Mouse (Mus musculus): ENCODE results near the gene Lcp1.
"Not testable (repeated sequence)": the region's sequence is repeated elsewhere in the genome, so short reads cannot be mapped to it uniquely, and the experiment has no call there.

The Lcp1 gene

DNA sequence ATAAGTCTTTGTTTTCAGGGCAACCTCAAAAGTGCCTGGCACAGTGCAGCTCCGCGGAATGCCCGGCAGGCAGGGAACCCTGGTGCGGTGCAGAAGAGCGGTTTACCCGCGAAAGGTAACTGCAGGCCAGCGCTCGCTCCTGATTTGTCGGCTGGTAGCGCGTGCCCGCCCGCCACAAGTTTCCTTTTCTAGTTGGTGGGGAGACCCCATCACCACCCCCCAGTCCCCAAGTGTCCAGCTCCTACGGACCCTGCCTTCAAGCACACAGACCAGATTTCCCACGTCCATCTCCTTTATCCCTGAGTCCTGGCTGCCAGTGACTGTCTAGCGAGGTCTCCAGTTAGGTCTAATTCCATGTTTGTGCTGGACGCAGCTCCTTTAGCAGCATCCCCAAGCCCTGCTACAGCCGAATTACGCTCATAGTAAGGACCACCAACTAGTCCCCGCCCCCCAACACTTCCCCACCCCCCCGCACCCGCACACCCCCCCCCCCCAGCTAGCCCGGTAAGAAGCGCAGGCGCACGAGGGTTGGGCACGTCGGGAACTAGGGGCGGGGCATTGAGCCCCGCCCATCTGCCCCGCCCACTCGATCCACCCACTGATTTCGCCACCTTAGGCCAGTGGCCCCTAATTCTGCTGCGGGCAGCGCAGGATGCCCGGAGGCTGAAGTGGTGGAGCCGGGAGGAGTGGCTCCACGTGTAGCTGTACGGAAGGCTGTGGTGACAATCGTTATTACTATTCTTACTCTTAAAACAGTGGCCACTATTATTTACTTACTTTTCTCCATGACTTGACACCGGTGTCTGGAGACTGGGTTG, at the start of gene Lcp1, which contains the start of gene Lrrc63:
Lcp1 (plus strand) TSS at position 601 of the 818 bp plus-strand sequence.
Lrrc63 (minus strand) TSS at position 381 of the 818 bp plus-strand sequence.
- peak; percentile 42 for DNase-seq (ENCODE audit: low read depth, low spot score)

GRCm38 (mm10) chr14:75102956-75103355, 27.9 kb upstream of the Lcp1 start:
- no peak for DNase-seq (ENCODE audit: low read depth, low spot score)

GRCm38 (mm10) chr14:75121658-75122057, 9.2 kb upstream of the Lcp1 start:
- DNase-seq (ENCODE audit: low read depth, low spot score): no peak

GRCm38 (mm10) chr14:75131324-75131935, 529 bp downstream of the Lcp1 start:
- no peak for DNase-seq (ENCODE audit: low read depth, low spot score)

- DNase-seq (ENCODE audit: low read depth, low spot score): no peak
These were observed 5.4 kb downstream of the Lcp1 start for GRCm38 (mm10) chr14:75136119-75136966.

DNA sequence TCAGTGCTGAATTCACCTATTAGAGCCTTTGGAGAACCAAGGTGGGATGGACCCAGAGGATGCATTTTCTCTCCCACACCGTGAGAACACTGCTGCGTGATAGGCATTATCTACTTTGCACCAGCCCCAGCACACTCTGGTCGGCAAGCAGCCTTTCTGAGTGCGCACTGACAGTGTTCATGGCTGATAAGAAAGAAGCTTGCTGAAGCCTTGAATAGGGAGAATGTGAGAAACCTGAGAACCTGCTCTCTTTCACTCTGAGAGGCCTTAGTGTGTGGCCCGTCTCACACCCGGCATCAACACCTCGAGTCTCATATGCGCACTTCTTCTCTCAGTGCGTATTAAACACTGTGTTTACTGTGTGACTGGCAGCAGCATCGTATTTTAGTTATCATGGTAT, 7.6 kb downstream of the Lcp1 start:
- no peak for DNase-seq (ENCODE audit: low read depth, low spot score)

- DNase-seq (ENCODE audit: low read depth, low spot score): no peak
These were observed 8.3 kb downstream of the Lcp1 start for GRCm38 (mm10) chr14:75139225-75139624.

DNA sequence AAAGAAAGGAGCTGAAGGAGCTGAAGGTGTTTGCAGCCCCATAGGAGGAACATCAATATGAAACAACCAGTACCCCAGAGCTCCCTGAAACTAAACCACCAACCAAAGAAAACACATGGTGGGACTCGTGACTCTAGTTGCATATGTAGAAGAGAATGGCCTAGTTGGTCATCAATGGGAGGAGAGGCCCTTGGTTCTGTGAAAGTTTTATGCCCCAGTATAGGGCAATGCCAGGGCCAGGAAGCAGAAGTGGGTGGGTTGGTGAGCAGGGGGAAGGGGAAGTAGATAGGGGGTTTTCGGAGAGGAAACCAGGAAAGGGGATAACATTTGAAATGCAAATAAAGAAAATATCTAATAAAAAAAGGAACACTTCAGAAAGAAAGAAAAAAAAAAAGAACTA, 16.8 kb downstream of the Lcp1 start:
- not testable (repeated sequence) for DNase-seq (ENCODE audit: low read depth, low spot score)

DNA sequence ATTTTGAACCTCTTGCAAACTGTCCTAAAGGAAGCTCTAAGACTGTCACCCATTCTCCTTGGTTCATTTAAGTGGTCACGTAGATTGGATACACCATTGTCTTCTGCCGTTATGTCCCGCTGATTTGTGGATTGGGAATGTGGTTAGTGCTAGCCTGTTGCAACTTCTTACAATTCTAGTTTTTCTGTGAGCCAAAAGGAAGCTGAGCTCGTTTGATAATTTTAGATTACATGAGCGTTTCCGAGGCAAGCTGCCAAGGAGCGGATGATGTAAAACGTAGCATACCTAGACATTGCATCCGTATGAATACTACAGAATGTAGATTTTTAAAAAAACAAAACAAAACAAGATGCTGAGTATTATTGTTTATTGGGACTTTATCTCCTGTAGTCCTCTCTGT, 17.3 kb downstream of the Lcp1 start:
- DNase-seq (ENCODE audit: low read depth, low spot score): no peak

DNA sequence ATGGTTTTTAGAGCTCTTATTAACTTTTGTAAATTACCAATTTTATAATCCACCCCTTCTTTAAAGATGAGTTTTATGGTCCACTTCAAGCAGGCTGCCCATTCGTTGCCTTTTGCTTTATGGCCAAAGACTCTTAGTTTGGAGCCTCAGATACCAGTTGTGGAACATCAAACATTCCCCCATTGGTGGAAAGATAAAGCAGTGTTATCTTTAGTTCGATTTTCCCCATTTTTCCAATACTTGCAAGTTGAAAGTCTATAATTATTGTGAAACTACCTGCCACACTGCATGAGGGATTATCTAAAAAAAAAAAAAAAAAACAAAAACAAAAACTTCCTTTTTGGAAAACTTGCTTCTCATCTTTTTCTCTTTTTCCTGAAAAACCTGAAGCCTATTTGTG, 19.8 kb downstream of the Lcp1 start:
- no peak for DNase-seq (ENCODE audit: low read depth, low spot score)

DNA sequence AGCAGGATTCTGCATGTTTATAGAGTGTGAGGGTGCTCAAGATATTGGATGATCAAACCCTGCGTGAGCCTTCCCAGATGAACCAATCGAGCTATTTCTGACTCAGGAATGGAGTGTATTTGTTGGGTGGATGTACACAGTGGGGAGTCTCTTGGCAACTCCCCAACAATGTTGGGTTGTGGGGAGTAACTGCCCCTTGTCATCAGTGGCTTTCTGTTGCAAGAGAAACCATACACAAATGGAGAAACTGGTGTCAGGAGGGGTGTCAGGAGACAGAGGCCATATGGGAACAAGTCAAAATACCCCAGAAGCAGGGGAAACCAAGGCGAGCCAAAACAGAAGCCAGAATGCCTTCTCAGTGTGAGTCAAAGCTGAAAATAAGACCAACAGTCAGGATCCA, 20.2 kb downstream of the Lcp1 start:
- DNase-seq (ENCODE audit: low read depth, low spot score): no peak

GRCm38 (mm10) chr14:75154481-75154880, 23.6 kb downstream of the Lcp1 start:
- DNase-seq (ENCODE audit: low read depth, low spot score): no peak

DNA sequence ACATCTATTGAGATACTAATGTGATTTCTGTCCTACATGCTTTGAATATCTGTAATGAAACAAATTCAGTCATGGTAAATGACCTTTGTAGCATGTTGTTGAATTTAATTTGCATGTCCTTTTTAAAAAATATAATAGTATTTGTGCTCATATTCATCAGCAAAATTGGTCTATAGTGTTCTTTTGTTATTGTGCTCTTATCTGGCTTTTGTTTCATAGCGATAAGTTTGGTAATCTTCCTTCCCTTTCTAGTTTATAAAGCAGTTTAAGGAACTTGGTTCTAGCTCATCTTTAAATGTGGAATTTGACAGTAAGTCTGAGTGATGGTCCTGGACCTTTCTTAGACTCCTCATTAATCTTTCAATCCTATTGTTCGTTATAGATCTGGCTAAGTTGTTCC, 28.5 kb downstream of the Lcp1 start:
- no peak for DNase-seq (ENCODE audit: low read depth, low spot score)

DNA sequence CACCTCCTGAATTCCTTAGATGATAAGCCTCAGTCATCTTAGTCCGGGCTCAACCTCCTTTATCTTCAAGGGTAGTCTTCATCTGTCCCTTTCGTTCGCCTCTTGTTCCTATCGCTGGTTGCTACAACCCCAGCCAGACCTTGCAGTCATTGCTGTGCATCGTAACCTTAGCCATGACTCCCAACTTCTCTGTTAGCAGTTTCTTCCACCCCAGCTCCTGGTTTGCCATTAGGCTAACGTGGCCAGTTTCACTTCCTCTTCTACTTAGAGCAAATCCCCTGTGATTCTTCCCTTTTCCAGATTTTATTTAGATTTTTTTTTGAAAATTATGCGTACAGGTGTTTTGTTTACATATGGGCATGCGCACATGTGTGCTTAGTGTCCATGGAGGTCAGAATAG, 33.0 kb downstream of the Lcp1 start:
- no peak for DNase-seq (ENCODE audit: low read depth, low spot score)

GRCm38 (mm10) chr14:75164345-75164744, 33.4 kb downstream of the Lcp1 start:
- no peak for DNase-seq (ENCODE audit: low read depth, low spot score)

DNA sequence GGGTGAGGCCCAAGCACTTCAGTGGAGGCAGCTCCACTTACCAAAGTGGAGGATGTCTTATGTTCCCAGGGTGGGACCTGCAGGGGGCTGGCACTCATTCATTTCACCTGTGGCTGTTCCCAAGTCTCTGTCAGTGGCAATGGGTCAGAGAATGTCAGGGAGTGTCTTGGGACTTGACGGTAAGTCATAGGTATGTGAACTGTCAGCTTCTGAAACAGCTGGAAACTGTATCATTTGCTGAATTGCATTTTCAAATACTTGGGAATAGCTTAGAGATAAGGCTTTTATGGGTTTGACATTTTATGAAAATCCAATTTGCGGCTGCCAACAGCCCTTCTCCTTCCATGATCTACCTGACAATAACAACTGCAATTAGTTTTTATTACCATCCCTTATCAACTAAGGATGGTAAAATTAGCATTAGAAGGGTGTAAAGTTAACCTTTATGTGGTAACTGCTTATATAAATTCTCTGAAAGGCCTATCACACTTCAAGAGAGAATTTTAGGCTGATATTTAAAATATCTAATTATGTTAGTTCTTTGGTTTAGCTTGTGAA, 34.8 kb downstream of the Lcp1 start:
- no peak for DNase-seq (ENCODE audit: low read depth, low spot score)

GRCm38 (mm10) chr14:75168501-75168900, 37.6 kb downstream of the Lcp1 start:
- no peak for DNase-seq (ENCODE audit: low read depth, low spot score)

DNA sequence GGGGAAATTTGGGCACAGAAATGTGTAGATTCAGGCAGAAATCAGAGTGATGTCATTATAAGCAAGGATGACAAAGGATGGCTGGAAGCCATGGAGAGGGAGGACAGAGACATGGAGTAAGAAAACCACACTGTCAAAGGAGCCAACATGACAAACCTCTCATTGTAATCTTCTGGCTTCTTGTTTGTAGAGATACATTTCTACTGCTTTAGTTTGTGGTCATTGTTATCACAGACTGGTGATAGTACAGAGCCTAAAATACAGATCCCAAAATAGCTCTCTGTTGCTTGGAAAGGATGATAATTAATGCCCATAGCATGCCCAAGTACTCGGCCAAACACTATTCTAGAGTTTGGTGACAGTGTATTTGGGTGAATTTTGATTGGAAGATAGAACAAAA, 39.6 kb downstream of the Lcp1 start:
- no peak for DNase-seq (ENCODE audit: low read depth, low spot score)

DNA sequence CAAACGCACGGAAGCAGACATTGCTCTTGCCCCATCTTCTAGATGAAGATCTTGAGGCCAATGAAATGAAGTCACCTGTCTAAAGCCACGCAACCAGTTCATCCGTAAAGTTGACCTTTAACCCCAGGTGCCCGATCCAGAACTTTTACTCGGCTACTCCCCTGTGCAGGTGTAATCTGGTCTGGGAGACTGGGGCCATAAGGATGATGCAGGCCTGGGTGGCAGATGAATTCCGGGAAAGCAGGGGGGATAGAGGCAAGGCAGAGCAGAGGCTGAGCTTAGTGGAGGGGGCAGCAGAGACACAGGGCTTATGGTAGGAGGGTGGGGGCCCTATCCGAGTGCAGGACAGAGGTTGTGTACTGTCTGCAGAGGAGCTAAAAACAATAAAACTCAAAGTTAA, 43.4 kb downstream of the Lcp1 start:
- no peak for DNase-seq (ENCODE audit: low read depth, low spot score)

DNA sequence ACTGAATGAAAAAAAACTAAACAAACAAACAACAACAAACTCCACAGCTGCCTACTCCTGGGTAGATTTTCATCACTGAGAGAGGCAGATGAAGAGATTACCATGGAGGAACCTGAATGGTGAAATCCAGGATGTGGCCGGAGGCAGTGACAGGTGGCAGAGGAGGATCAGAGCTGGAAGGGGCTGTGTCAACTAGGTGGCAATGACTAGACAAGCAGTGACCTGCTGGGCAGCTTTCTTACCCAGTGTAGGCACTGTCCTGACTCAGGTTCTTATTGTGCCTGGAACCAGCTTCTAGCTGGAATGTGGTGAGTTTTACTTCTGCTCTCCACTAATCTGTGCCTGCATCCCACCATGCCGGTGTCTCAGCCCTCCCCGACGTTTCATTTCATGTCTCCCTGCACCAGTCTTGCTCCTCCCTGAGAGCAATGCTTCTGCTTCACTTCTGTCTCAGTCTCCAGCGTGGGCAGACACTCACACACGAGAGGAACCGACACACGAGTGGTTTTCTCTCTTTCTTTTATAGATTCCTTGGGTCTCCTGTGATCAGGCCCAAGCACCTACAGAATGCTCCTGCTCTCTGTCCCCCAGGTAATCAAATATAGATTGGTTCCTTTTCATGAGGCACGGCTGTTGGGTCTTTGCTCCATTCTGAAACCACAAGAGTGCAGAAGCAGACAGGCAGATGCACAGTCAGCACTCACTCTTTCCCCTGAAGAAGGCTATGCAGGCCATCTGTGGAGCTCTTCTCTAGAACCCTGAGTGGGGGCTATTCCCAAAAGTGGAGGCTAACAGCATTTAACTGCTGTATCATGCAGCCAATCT, 44.0 kb downstream of the Lcp1 start:
- no peak for DNase-seq (ENCODE audit: low read depth, low spot score)

DNA sequence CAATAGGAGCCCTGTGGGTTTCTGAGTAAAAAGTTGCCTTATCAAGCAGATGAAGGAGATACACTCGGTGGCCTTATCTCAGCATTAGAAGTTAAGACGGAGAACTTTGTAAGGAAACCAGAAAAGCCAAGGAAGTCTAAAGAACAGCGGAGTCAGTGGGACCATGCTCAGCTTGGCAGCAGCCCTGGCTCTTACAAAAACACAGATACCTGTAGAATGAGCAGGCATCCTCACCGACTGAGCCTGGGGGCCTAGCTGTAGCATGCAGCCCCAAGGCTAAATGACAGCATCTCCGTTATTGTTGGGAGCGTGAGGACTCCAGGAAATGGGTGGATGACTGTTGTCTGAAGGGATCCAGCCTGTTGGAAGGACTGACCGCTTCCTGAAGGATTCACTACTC, 44.9 kb downstream of the Lcp1 start:
- DNase-seq (ENCODE audit: low read depth, low spot score): no peak

Data from brain, embryonic 18.5 days (tissue).